Mouse (Mus musculus): ENCODE measurements around the gene Tnf. TPM values are rescaled to one million over a fixed set of nuclear protein-coding genes. Genes with fewer than 3 reads are reported as not detected.

Gene Tnf
- total and polyA plus RNA-seq, 3 experiments: 18.8 to 25.2 (median 20.8) TPM

- dilution Hi-C loops (cut with MboI; ENCODE audit: extremely low pct_ligation_motif_present, extremely low pct_unique_long_range_greater_than_20kb, low sequenced_read_pairs): no loop called here
Measured at GRCm38 (mm10) chr17:35240384-35241304, 38.8 kb upstream of the Tnf start.

GRCm38 (mm10) chr17:35239700-35240099 lies 37.9 kb upstream of the Tnf start:
- no peaks in the 10 kb centered on the region for H3K27me3 ChIP-seq (replicated peaks)
- H3K27ac ChIP-seq (ENCODE audit: insufficient read depth, low read depth): no peak overlapping the region
- H3K4me1 ChIP-seq (ENCODE audit: control insufficient read depth in 1 of 2, insufficient read depth in 2 of 2): peaks cover 3 to 32% of the 10 kb centered on the region in 2 experiments
- no peak overlapping the region for H3K4me3 ChIP-seq (replicated peaks in 1 of 3; ENCODE audit: low read depth in 2 of 3, low read length in 2 of 3, poor library complexity in 1 of 3)
- H3K9me3 ChIP-seq (replicated peaks; ENCODE audit: low read length): no peaks in the 10 kb centered on the region
- TF ChIP-seq ZMIZ1 (IDR thresholded peaks at IDR 0.05; ENCODE audit: low read depth, low read length): no peak
- no peak for TF ChIP-seq JUN (IDR thresholded peaks at IDR 0.05; ENCODE audit: insufficient read depth, low read depth, low read length)
- no peak for TF ChIP-seq RCOR1 (conservative IDR thresholded peaks at IDR 0.05; ENCODE audit: low read depth, low read length)
- TF ChIP-seq POLR2AphosphoS2 (IDR thresholded peaks at IDR 0.05; ENCODE audit: low read depth, low read length): no peak
- TF ChIP-seq ETS1 (conservative IDR thresholded peaks at IDR 0.05; ENCODE audit: low read depth, low read length): no peak
- TF ChIP-seq TCF12 (IDR thresholded peaks at IDR 0.05; ENCODE audit: low read depth, low read length): no peak
- no peak for TF ChIP-seq ZNF384 (IDR thresholded peaks at IDR 0.05; ENCODE audit: low read depth, low read length)
- dilution Hi-C loops (cut with MboI; ENCODE audit: extremely low pct_ligation_motif_present, extremely low pct_unique_long_range_greater_than_20kb, low sequenced_read_pairs) (no loop called here), in situ Hi-C loops (cut with MboI; ENCODE audit: low pct_ligation_motif_present, low pct_unique_long_range_greater_than_20kb, low sequenced_read_pairs) (loop anchor here (10.0 kb wide), 1 partner anchor 225 kb away; the partner anchor contains the start of gene Vwa7)
- H3K4me2 ChIP-seq (ENCODE audit: insufficient read depth, low read depth, poor library complexity, severe bottlenecking): no peak overlapping the region
- no peak overlapping the region for H3K9ac ChIP-seq (ENCODE audit: insufficient read depth, low read depth)
- peaks cover 12 to 32% of the 10 kb centered on the region in 2 experiments for H3K36me3 ChIP-seq (replicated peaks in 1 of 2; ENCODE audit: control insufficient read depth in 1 of 2, insufficient read depth in 1 of 2, low read length in 1 of 2)
- peaks cover 36% of the 10 kb centered on the region for H3K79me2 ChIP-seq (replicated peaks; ENCODE audit: control insufficient read depth, extremely low read depth, insufficient read depth, poor library complexity, severe bottlenecking)
- DNase-seq (ENCODE audit: extremely low read depth): no peak

More at GRCm38 (mm10) chr17:35240384-35241304, 38.8 kb upstream of the Tnf start:
- Histone ChIP-seq H3K27ac (ENCODE audit: insufficient read depth, low read depth) (peak overlapping the region; percentile 88), H3K9me3 (replicated peaks; ENCODE audit: low read length) (no peaks in the 10 kb centered on the region), H3K9ac (ENCODE audit: insufficient read depth, low read depth) (peak overlapping the region; percentile 76), H3K4me2 (ENCODE audit: insufficient read depth, low read depth, poor library complexity, severe bottlenecking) (peak overlapping the region; percentile 77), H3K27me3 (replicated peaks) (no peaks in the 10 kb centered on the region), H3K79me2 (replicated peaks; ENCODE audit: control insufficient read depth, extremely low read depth, insufficient read depth, poor library complexity, severe bottlenecking) (peaks cover 40% of the 10 kb centered on the region), H3K36me3 (replicated peaks in 1 of 2; ENCODE audit: control insufficient read depth in 1 of 2, insufficient read depth in 1 of 2, low read length in 1 of 2) (peaks cover 21 to 41% of the 10 kb centered on the region in 2 experiments), H3K4me3 (replicated peaks in 1 of 3; ENCODE audit: low read depth in 2 of 3, low read length in 2 of 3, poor library complexity in 1 of 3) (peak overlapping the region; percentile 87 to 92 (median 90)), H3K4me1 (ENCODE audit: control insufficient read depth in 1 of 2, insufficient read depth in 2 of 2) (peaks cover 3 to 42% of the 10 kb centered on the region in 2 experiments)
- DNase-seq (ENCODE audit: extremely low read depth): no peak
- TF ChIP-seq MEF2A (IDR thresholded peaks at IDR 0.05; ENCODE audit: borderline replicate concordance, low read depth, low read length) (peak; percentile 37; the same call in 1 of the 2 replicates), CHD1 (IDR thresholded peaks at IDR 0.05; ENCODE audit: low read depth, low read length) (peak; percentile 89; the same call in 1 of the 2 replicates), EP300 (IDR thresholded peaks at IDR 0.05; ENCODE audit: low read length) (no peak), CHD2 (IDR thresholded peaks at IDR 0.05; ENCODE audit: low read length) (peak; percentile 71), RCOR1 (conservative IDR thresholded peaks at IDR 0.05; ENCODE audit: low read depth, low read length) (peak; percentile 34; the same call in 1 of the 2 replicates)
- in situ Hi-C loops (cut with MboI; ENCODE audit: low pct_ligation_motif_present, low pct_unique_long_range_greater_than_20kb, low sequenced_read_pairs): no loop called here

Measured in CH12.LX (cell line).